Mouse (Mus musculus) spleen, adult 2 months (tissue): ENCODE results near the gene Xlr5a. TPM values are rescaled to one million over a fixed set of nuclear protein-coding genes. Genes with fewer than 3 reads are reported as not detected.

Source experiments
- DNase-seq, 2 experiments: peaks; one replicate each; pipeline versions ENCODE4 v3.0.0 to v3.0.0-alpha.2; 2012 to 2021; ENCODE audit warnings: low spot score in 2 of 2, low read depth in 1 of 2
- H3K27ac ChIP-seq: fragments of 200-500 bp; 2 replicates; pipeline ENCODE4 v1.5.1; 2012; ENCODE audit warnings: low read length, inconsistent platforms; ENCODE audit not compliant: insufficient read depth
- H3K27me3 ChIP-seq: fragments of 200-500 bp; 2 replicates; pipeline ENCODE4 v1.6.1; 2012; ENCODE audit warnings: mild to moderate bottlenecking, moderate library complexity, low read length, inconsistent platforms; ENCODE audit not compliant: control insufficient read depth, insufficient read depth
- H3K36me3 ChIP-seq: fragments of 200-500 bp; 2 replicates; pipeline ENCODE4 v1.6.1; 2012; ENCODE audit warnings: mild to moderate bottlenecking, low read length, inconsistent platforms; ENCODE audit not compliant: control insufficient read depth, insufficient read depth
- H3K4me1 ChIP-seq: fragments of 200-500 bp; 2 replicates; pipeline ENCODE4 v1.6.1; 2011; ENCODE audit warnings: inconsistent platforms; ENCODE audit not compliant: control insufficient read depth, insufficient read depth, insufficient read length
- H3K4me3 ChIP-seq: fragments of 200-500 bp; 2 replicates; pipeline ENCODE4 v1.5.1; 2011; ENCODE audit warnings: mild to moderate bottlenecking, inconsistent platforms; ENCODE audit not compliant: insufficient read depth, insufficient read length; ENCODE audit errors: extremely low read depth
- CTCF ChIP-seq: fragments of 200-500 bp; IDR thresholded peaks from 2 replicates; pipeline ENCODE4 v1.5.1; 2011; ENCODE audit warnings: mild to moderate bottlenecking, inconsistent platforms; ENCODE audit not compliant: insufficient read depth, insufficient read length, insufficient replicate concordance; ENCODE audit errors: extremely low read depth
- POLR2A ChIP-seq: fragments of 200-500 bp; IDR thresholded peaks from 2 replicates; pipeline ENCODE4 v1.6.1; 2011; ENCODE audit warnings: low read depth, low read length, inconsistent platforms
- WGBS: fragments of 180-500 bp; shearing (Covaris S2); methylation state at CpG from one replicate; pipeline ENCODE4 v1.1.7; 2018; 5-methylcytosine and 5-hydroxymethylcytosine counted together
- polyA plus RNA-seq: library from polyadenylated mRNA; depleted of rRNA; stranded (reverse); fragments of >200 nt; gene quantifications from 2 replicates; pipeline ENCODE4 v1.2.3, GENCODE M21; 2012; rRNA removed

Xlr5a gene
- polyA plus RNA-seq, 1 experiment, result not detected

DNA sequence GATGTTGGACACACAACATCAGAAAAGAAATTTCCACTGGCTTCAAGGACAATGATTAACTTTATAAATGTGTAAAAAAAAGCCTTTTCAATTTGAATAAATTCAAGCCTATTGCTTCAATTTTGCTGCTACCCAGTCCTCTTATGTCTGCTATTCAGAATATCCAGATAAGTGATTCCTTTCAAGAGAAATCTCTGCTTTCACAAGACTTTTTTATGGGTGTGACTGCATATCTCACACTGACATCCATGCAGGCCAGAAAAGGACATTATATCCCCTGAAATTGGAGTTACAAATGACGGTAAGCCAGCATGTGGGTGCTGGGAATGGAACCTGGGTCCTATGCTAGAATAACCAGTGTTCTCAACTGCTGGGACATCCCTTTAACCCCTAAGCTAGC, 231.2 kb downstream of the Xlr5a start:
- Histone ChIP-seq H3K36me3 (no peaks in the 10 kb centered on the region), H3K27me3 (no peaks in the 10 kb centered on the region), H3K4me3 (no peak overlapping the region), H3K27ac (no peak overlapping the region), H3K4me1 (no peaks in the 10 kb centered on the region)
- no peak for DNase-seq
- WGBS, result 83% methylated on average over 1 of the region's 1 CpGs
- TF ChIP-seq CTCF (no peak), POLR2A (no peak)

Other genes with a start within 250 kb of the Xlr5a start
- gene Pnma3, start 228.2 kb downstream of the Xlr5a start, polyA plus RNA-seq, result not detected in 2 replicates
- gene Xlr4a, start 210.5 kb downstream of the Xlr5a start, polyA plus RNA-seq, result 0.64 and 0.67 TPM in 2 replicates
- 0.11 TPM in 1 of 2 replicates, not detected in the other for gene Xlr3a, start 195.9 kb downstream of the Xlr5a start, polyA plus RNA-seq
- gene Gm14685, start 175.9 kb downstream of the Xlr5a start, polyA plus RNA-seq, result not detected in 2 replicates
- not detected in 2 replicates for gene Xlr5b, start 144.2 kb downstream of the Xlr5a start, polyA plus RNA-seq
- gene DXBay18, start 143.5 kb downstream of the Xlr5a start, polyA plus RNA-seq, result 0.05 TPM in 1 of 2 replicates, not detected in the other
- not detected in 2 replicates for gene Spin2d, start 116.0 kb downstream of the Xlr5a start, polyA plus RNA-seq
- gene Xlr3b, start 100.8 kb downstream of the Xlr5a start, polyA plus RNA-seq, result 0.07 and 1.1 TPM in 2 replicates
- gene Xlr4b, start 78.6 kb downstream of the Xlr5a start, polyA plus RNA-seq, result 1.7 and 2.2 TPM in 2 replicates
- 9.9 and 16.7 TPM in 2 replicates for gene F8a, start 64.7 kb downstream of the Xlr5a start, polyA plus RNA-seq
- 0.97 and 1.4 TPM in 2 replicates for gene Xlr4c, start 49.8 kb downstream of the Xlr5a start, polyA plus RNA-seq
- not detected in 2 replicates for gene Xlr3c, start 27.6 kb downstream of the Xlr5a start, polyA plus RNA-seq
- not detected in 2 replicates for gene Xlr5c, start within 50 bp of the Xlr5a start, polyA plus RNA-seq
- not detected in 2 replicates for gene Gm45015, start 43.9 kb upstream of the Xlr5a start, polyA plus RNA-seq
- 10.3 and 12.7 TPM in 2 replicates for gene Zfp275, start 49.6 kb upstream of the Xlr5a start, polyA plus RNA-seq
- gene Gm18336, start 105.8 kb upstream of the Xlr5a start, polyA plus RNA-seq, result not detected in 2 replicates
- 0.04 TPM in 1 of 2 replicates, not detected in the other for gene Zfp92, start 118.1 kb upstream of the Xlr5a start, polyA plus RNA-seq
- gene Trex2, start 142.4 kb upstream of the Xlr5a start, polyA plus RNA-seq, result not detected in 2 replicates
- 8.6 and 9.2 TPM in 2 replicates for gene Haus7, start 166.1 kb upstream of the Xlr5a start, polyA plus RNA-seq
- gene Bgn, start 190.6 kb upstream of the Xlr5a start, polyA plus RNA-seq, result 280 and 317 TPM in 2 replicates
- gene Atp2b3, start 210.1 kb upstream of the Xlr5a start, polyA plus RNA-seq, result not detected in 2 replicates